Mouse (Mus musculus) skeletal muscle tissue, adult 2 months (tissue): ENCODE measurements around the gene Fcna.

Experiments used
- DNase-seq: peaks from one replicate; pipeline ENCODE4 v3.0.0-alpha.2; 2012; ENCODE audit warnings: low read depth, low spot score

The Fcna gene

GRCm38 (mm10) chr2:25627811-25628210 is at the start of gene Fcna:
Gene Fcna (minus strand): TSS chr2:25628030.
- DNase-seq: no peak

- DNase-seq: no peak
Measured at GRCm38 (mm10) chr2:25676486-25676885, 48.7 kb upstream of the Fcna start, which contains the start of gene Lcn6. Gene Lcn6 (plus strand): TSS chr2:25676786.

GRCm38 (mm10) chr2:25666516-25666915 is 38.7 kb upstream of the Fcna start:
- DNase-seq: no peak

- DNase-seq: no peak
Measured at GRCm38 (mm10) chr2:25664125-25664524, 36.3 kb upstream of the Fcna start.

- no peak for DNase-seq
Measured at GRCm38 (mm10) chr2:25663511-25663910, 35.7 kb upstream of the Fcna start.

- DNase-seq: no peak
Measured at GRCm38 (mm10) chr2:25661245-25661970, 33.6 kb upstream of the Fcna start.

GRCm38 (mm10) chr2:25660279-25660678 is 32.4 kb upstream of the Fcna start:
- DNase-seq: peak; percentile 10

GRCm38 (mm10) chr2:25657652-25658051 is 29.8 kb upstream of the Fcna start, which contains the start of gene Lcn5:
Gene Lcn5 (plus strand): TSS chr2:25657952.
- DNase-seq: no peak

GRCm38 (mm10) chr2:25657246-25657645 is 29.4 kb upstream of the Fcna start:
- DNase-seq: no peak

GRCm38 (mm10) chr2:25656691-25657090 is 28.9 kb upstream of the Fcna start:
- no peak for DNase-seq

- DNase-seq: no peak
Measured at GRCm38 (mm10) chr2:25654502-25654901, 26.7 kb upstream of the Fcna start.

GRCm38 (mm10) chr2:25652902-25653301 is 25.1 kb upstream of the Fcna start, which contains the start of gene Lcn8:
Gene Lcn8 (plus strand): TSS chr2:25653120.
- DNase-seq: no peak

GRCm38 (mm10) chr2:25639890-25640289 is 12.1 kb upstream of the Fcna start:
- DNase-seq: no peak

GRCm38 (mm10) chr2:25634046-25634445 is 6.2 kb upstream of the Fcna start:
- DNase-seq: no peak

GRCm38 (mm10) chr2:25633616-25634015 is 5.8 kb upstream of the Fcna start:
- DNase-seq: no peak

GRCm38 (mm10) chr2:25628738-25629137 is 908 bp upstream of the Fcna start:
- no peak for DNase-seq

- DNase-seq: no peak
Measured at GRCm38 (mm10) chr2:25625986-25626385, 1.8 kb downstream of the Fcna start.

GRCm38 (mm10) chr2:25621229-25622200 is 6.3 kb downstream of the Fcna start, which contains the start of gene Tmem141:
Gene Tmem141 (minus strand): TSS chr2:25622005.
- peak; percentile 73 for DNase-seq

- no peak for DNase-seq
Measured at GRCm38 (mm10) chr2:25620852-25621228, 7.0 kb downstream of the Fcna start.

- no peak for DNase-seq
Measured at GRCm38 (mm10) chr2:25620386-25620785, 7.4 kb downstream of the Fcna start.

GRCm38 (mm10) chr2:25617578-25617977 is 10.3 kb downstream of the Fcna start, which contains the start of gene Ccdc183:
Gene Ccdc183 (minus strand): TSS chr2:25617678.
- no peak for DNase-seq

GRCm38 (mm10) chr2:25616398-25616797 is 11.4 kb downstream of the Fcna start:
- DNase-seq: no peak
